Mouse (Mus musculus) right cerebral cortex, adult 18-20 months (tissue): ENCODE data around the gene Nit1.

Experiments used
- DNase-seq: peaks from one replicate; pipeline ENCODE4 v3.0.0; 2022; ENCODE audit warnings: mixed read lengths

Nit1 gene

GRCm38 (mm10) chr1:171345225-171346094 is at the start of gene Nit1, which contains the start of gene Pfdn2:
Gene Nit1, minus strand, starts transcription at chr1:171345646.
Gene Pfdn2, plus strand, starts transcription at chr1:171345670.
- peak; percentile 94 for DNase-seq

DNA sequence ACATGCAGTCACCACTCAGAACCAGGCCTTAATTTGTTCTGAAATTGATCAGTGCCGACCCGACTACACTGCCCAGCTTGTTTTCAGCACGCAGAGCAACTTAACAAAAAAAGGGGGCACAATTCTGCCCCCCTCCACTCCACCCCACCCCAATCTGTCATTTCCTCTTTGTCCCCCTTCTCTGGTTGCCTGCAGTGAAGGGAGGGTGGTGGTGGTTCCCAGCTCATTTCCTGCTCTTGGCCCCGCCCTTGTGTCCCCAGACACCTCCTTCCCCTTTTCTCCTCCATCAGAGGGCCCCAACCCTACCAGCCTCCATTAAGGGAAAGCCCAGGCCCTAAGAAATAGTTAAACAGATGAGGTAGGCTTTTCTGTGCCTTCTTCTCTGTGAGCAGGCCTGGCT is 44.7 kb upstream of the Nit1 start:
- DNase-seq, result no peak

DNA sequence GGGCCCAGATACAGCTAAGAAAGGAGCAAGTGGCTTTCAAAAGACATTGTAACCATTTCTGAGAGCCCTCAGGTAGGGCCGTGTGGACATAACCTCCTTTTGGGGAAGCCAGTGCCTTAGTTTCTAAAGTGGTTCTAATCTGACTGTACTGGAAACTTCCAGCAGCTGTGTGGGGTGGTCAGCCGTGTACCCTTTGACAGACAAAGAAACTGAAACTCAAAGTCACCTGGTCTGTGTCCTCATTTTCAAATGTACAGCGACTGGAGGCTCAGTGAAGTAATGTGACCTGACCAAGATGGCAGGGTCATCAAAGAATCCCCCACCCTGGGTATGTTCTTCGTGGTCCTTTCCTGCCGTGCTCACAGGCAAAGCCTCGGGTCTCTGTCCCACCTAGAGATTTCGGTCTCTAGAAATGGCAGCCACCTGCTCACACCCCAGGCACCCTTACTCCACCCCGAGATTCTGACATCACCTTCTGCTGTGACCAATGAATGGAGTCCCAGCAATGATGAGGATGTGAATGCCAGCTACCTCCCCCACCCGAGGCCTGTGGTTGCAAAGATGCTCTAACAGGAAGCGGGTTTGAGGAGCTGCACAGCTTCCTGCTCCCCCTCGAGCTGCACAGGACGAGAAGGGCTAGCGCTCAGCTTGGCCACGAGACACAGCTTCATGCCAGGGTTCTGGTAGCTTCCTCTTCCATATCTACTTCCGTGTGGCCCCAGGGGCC is 43.1 kb upstream of the Nit1 start, which contains the start of gene Arhgap30:
Arhgap30 (plus strand) TSS at position 579 of the 727 bp plus-strand sequence.
- no peak for DNase-seq

DNA sequence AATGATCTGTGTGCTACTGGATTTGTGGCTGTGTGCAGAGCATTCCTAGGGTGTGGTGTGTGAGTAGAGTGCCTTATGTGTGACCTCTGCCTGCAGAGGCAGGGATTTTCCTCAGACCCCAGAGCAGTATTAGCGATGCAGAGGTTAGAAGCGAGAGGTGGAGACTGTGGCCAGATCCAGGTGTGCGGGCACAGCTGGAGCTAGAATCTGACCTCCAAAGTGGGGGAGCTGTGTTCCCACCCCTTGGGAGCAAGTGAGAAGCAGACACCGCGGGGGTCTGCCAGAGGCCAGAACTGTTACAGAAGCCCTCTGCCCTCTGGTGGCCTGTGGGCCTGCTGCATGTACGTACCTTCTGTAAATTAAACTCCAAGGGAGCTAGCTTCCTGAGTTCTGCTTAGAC is 41.7 kb upstream of the Nit1 start:
- DNase-seq, result no peak

- DNase-seq, result no peak
These were observed 39.7 kb upstream of the Nit1 start for GRCm38 (mm10) chr1:171385171-171385570.

- DNase-seq, result no peak
These were observed 38.9 kb upstream of the Nit1 start for GRCm38 (mm10) chr1:171384361-171384760.

DNA sequence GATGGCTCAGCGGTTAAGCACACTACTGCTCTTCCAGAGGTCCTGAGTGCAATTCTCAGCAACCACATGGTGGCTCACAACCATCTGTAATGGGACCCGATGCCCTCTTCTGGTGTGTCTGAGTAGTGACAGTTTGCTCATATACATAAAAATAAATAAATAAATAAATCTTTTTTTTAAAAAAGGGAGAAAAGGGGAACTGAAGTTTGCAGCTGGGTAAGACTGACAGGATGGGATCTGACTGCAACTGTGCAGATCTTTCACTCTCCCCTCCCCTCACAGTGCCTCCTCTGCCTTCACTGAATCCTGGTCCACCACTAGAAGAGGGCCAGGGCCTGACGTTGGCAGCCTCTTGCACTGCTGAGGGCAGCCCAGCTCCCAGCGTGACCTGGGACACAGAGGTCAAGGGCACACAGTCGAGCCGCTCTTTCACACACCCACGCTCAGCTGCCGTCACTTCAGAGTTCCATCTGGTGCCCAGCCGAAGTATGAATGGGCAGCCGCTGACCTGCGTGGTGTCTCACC is 36.7 kb upstream of the Nit1 start:
- DNase-seq, result no peak

DNA sequence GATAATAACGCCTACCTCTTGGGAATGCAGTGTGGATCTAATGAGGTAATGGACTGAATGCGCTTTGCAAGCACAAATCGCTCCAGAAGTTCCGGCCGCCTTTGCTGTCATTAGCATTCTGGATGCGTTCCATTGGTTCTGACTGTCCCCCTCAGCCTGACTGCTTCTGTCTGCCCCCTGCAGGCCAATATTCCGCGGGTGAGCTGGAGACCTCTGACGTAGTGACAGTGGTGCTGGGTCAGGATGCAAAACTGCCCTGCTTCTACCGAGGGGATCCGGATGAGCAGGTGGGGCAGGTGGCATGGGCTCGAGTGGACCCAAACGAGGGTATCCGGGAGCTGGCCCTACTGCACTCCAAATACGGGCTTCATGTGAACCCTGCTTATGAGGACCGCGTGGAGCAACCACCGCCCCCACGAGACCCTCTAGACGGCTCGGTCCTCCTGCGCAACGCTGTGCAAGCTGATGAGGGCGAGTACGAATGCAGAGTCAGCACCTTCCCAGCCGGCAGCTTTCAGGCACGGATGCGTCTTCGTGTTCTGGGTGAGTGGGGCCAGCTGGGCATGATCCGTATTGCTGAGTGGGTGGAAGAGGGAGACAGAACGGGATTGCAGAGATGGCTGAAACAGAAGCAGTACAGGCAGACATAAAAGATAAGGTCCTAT is 34.6 kb upstream of the Nit1 start:
- DNase-seq, result peak; percentile 76

DNA sequence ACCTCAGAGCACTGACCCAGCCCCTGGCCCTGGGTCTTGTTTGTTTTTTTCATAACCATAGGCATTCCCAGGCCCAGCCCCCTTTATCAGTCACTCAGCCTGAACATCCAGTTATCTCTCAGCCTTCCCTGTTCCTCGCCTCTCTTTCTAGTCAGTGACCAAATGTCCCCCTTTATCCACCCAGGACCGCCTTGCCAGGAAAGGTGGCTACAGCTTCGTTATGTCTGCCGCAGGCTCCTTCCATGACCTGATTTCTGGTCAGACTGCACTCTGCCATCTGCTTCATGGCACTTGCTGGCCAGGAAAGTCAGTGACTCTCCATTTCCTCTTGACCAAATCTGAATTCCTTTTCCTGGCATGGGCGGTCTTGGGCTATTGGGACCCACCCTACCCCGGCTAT is 32.9 kb upstream of the Nit1 start:
- no peak for DNase-seq

DNA sequence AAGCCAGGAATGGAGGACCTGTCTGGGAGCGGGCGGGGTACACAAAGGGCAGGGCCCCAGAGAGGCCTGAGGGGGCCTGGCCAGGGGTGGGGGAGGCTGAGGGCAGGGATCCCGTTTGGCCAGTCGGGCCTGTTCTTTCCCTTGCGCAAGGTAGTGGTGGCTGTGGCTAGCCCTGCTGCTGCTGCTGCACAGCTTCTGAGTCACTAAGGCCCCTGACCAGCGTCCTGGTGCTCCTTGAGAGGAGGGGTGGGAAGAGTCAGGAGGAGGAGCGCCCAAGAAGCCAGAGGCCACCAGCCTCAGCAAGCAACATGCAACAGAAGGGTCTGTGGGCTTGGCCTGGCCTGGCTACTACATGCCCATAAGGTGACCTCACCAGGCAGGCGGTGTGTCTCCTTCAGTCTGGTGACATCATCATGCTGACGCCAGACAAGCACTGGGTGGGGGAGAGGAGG is 30.2 kb upstream of the Nit1 start:
- no peak for DNase-seq

DNA sequence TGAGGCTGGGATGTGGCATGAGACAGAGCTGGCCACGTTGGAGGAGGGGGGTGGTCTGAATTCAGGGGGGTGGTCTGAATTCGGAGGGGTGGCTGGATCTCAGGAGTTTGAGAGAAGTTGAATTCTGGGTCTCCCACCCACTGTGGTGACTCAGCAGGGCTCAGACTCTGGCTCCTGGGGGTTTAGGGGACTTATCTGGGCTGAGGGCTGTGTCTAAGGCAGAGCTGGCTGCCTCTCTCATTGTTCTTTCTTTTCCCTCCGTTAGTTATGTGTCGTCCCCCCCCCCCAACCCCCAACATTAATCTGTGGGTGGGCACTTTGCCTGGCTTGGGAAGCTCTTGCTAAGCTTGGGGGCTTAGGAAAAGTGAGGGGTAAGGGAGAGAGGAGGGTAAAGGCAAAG is 28.5 kb upstream of the Nit1 start:
- DNase-seq, result no peak

GRCm38 (mm10) chr1:171372880-171373279 is 27.4 kb upstream of the Nit1 start:
- DNase-seq, result no peak

DNA sequence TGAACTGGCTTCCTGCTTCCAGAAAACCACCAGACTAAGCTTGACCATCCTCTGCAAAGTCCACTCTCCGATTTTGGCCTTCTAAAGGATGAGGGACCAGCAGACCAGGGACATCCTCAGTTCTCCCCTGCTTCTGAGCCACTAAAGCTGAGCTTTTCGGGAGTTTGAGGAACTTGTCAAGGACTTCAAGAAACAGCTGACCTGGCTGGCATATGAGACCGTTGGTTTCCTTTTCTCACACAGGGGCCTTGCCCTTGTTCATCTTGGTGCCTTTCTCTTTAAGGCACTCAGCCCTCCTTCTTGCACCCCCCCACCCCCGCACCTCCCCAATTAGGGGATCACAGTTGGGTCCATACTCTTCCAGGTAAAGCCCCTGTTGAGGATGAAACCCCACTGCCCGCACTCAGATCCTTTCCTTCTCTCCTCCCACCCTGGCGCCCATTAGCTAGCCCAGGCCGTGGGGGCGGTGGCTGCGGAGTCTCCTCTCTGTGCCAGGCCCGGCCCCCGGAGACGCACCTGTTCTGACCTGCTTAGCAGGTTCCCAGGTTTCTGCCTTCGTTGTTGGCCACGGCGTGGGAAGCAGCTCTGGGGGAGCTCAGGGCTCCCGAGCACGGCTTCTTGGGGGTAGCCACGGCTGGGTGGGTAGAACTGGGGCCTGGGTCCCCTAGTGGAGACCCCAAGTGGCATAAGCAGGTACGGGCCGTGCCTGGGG is 24.6 kb upstream of the Nit1 start, which contains the start of gene Nectin4:
Nectin4 (plus strand) TSS at position 255 of the 712 bp plus-strand sequence.
- no peak for DNase-seq

- DNase-seq, result no peak
These were observed 20.5 kb upstream of the Nit1 start for GRCm38 (mm10) chr1:171365934-171366333.

GRCm38 (mm10) chr1:171361106-171362103 is 16.0 kb upstream of the Nit1 start:
- peak; percentile 73 for DNase-seq

- peak; percentile 92 for DNase-seq
These were observed 15.2 kb upstream of the Nit1 start, which contains the start of gene Klhdc9 for GRCm38 (mm10) chr1:171360656-171361055. Gene Klhdc9, minus strand, starts transcription at chr1:171360798.

- peak; percentile 57 for DNase-seq
These were observed 14.8 kb upstream of the Nit1 start for GRCm38 (mm10) chr1:171360253-171360652.

- peak; percentile 39 for DNase-seq
These were observed 13.0 kb upstream of the Nit1 start for GRCm38 (mm10) chr1:171358421-171358820.

- DNase-seq, result no peak
These were observed 11.4 kb upstream of the Nit1 start for GRCm38 (mm10) chr1:171356814-171357213.

DNA sequence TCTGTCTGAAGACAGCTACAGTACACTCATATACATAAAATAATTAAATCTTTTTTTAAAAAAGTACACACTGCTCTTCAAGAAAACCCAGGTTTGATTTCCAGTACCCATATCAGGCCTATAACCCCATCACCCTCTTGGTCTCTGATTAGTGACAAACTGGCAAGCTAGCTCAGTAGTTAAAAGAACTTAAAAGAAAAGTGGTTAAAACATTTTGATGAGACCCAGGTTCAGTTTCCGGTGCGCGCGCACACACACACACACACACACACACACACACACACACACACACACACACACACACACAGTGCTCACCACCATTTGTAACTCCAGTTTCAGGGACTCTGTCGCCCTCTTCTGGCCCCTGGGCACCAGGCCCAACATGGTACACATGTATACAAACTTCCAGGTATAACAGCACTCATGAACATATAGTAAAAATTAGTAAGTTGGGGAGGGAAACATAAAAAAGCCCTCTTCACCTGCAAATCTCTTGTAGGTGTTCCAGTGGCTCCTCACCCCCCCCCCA is 10.4 kb upstream of the Nit1 start:
- DNase-seq, result no peak

GRCm38 (mm10) chr1:171349210-171349609 is 3.8 kb upstream of the Nit1 start:
- DNase-seq, result no peak
